Mouse (Mus musculus): ENCODE measurements around the gene Lyz1. TPM values are rescaled to one million over a fixed set of nuclear protein-coding genes. Genes with fewer than 3 reads are reported as not detected.
"Not testable (repeated sequence)": the region's sequence is repeated elsewhere in the genome, so short reads cannot be mapped to it uniquely, and the experiment has no call there.

Lyz1 gene
- total RNA-seq, 2 experiments from 2014 or later, result 1.8 to 2.2 TPM

- DNase-seq, result no peak
Observed at GRCm38 (mm10) chr10:117286366-117286970, 6.2 kb downstream of the Lyz1 start.

GRCm38 (mm10) chr10:117285584-117285983 lies 7.1 kb downstream of the Lyz1 start:
- DNase-seq, result not testable (repeated sequence)

- DNase-seq, result no peak
Observed at GRCm38 (mm10) chr10:117284578-117285520, 7.8 kb downstream of the Lyz1 start.

GRCm38 (mm10) chr10:117283871-117284577 lies 8.6 kb downstream of the Lyz1 start:
- DNase-seq, result no peak

GRCm38 (mm10) chr10:117283196-117283595 lies 9.5 kb downstream of the Lyz1 start:
- DNase-seq, result not testable (repeated sequence)

GRCm38 (mm10) chr10:117282551-117282950 lies 10.1 kb downstream of the Lyz1 start:
- no peak for DNase-seq

GRCm38 (mm10) chr10:117282049-117282448 lies 10.6 kb downstream of the Lyz1 start, which contains the start of gene Lyz2:
Gene Lyz2, minus strand, starts transcription at chr10:117282321.
- no peak for DNase-seq

- DNase-seq, result no peak
Observed at GRCm38 (mm10) chr10:117281381-117281920, 11.2 kb downstream of the Lyz1 start.

- no peak for DNase-seq
Observed at GRCm38 (mm10) chr10:117280000-117280399, 12.7 kb downstream of the Lyz1 start.

- not testable (repeated sequence) for DNase-seq
Observed at GRCm38 (mm10) chr10:117278510-117278909, 14.2 kb downstream of the Lyz1 start.

GRCm38 (mm10) chr10:117277779-117278178 lies 14.9 kb downstream of the Lyz1 start:
- DNase-seq, result not testable (repeated sequence)

- no peak for DNase-seq
Observed at GRCm38 (mm10) chr10:117275681-117276369, 16.8 kb downstream of the Lyz1 start.

GRCm38 (mm10) chr10:117274645-117275044 lies 18.0 kb downstream of the Lyz1 start:
- DNase-seq, result not testable (repeated sequence)

- DNase-seq, result no peak
Observed at GRCm38 (mm10) chr10:117272023-117272422, 20.6 kb downstream of the Lyz1 start.

- no peak for DNase-seq
Observed at GRCm38 (mm10) chr10:117259870-117260269, 32.8 kb downstream of the Lyz1 start.

GRCm38 (mm10) chr10:117238603-117239002 lies 54.1 kb downstream of the Lyz1 start, which contains the start of gene 9530003J23Rik:
Gene 9530003J23Rik, minus strand, starts transcription at chr10:117238703.
- DNase-seq, result no peak

Other genes starting within 250 kb of the Lyz1 start
- 100 to 1,000 TPM; 102 to 106 TPM for gene Lrrc10, start 247.5 kb downstream of the Lyz1 start, total RNA-seq (2021)
- 100 to 1,000 TPM; 188 to 195 TPM for gene Cct2, start 229.1 kb downstream of the Lyz1 start, total RNA-seq (2021)
- 10 to 100 TPM; 23.5 to 25.6 TPM for gene Frs2, start 144.3 kb downstream of the Lyz1 start, total RNA-seq (2021)
- 10 to 100 TPM; 38.9 to 41.0 TPM for gene Yeats4, start 68.4 kb downstream of the Lyz1 start, total RNA-seq (2021)
- gene 9530003J23Rik, start 54.2 kb downstream of the Lyz1 start, total RNA-seq (2021), result not detected
- 10 to 100 TPM; 23.5 to 24.2 TPM for gene Lyz2, start 10.5 kb downstream of the Lyz1 start, total RNA-seq (2021)
- 10 to 100 TPM; 76.1 to 80.0 TPM for gene Cpsf6, start 87.1 kb upstream of the Lyz1 start, total RNA-seq (2021)